Mouse (Mus musculus): ENCODE results near the gene Kcnj4.

GRCm38 (mm10) chr15:79533796-79534195 is 28.8 kb upstream of the Kcnj4 start:
- TF ChIP-seq CTCF (IDR thresholded peaks at IDR 0.05; ENCODE audit: low read depth) (no peak), EP300 (IDR thresholded peaks at IDR 0.05; ENCODE audit: low read depth) (no peak)
